Mouse (Mus musculus): ENCODE data around the gene Zc3h4. TPM values are rescaled to one million over a fixed set of nuclear protein-coding genes. Genes with fewer than 3 reads are reported as not detected.

Zc3h4 gene
- total RNA-seq (2012; rRNA removed), result 32.2 and 32.9 TPM in 2 replicates
- 10 to 100 TPM; 59.4 to 71.8 TPM for polyA plus RNA-seq (2012; ENCODE audit: insufficient read depth in 1 of 2, insufficient read length in 2 of 2, low read depth in 1 of 2, low replicate concordance in 2 of 2, missing spikeins in 1 of 2)

GRCm38 (mm10) chr7:16400689-16401611 is at the start of gene Zc3h4:
Gene Zc3h4, plus strand, starts transcription at chr7:16400910.
- Histone ChIP-seq H3K27ac (ENCODE audit: control insufficient read depth, low read depth, low read length) (peak within 1 kb of the TSS; percentile 96), H3K9me3 (replicated peaks; ENCODE audit: insufficient read depth, low read length) (no peaks in the 10 kb centered on the region), H3K4me1 (ENCODE audit: control insufficient read depth in 1 of 2, insufficient read depth in 2 of 2, low read length in 2 of 2) (peaks cover 6 to 22% of the 10 kb centered on the region in 2 experiments), H3K4me3 (ENCODE audit: control insufficient read depth in 1 of 2, insufficient read depth in 1 of 2, low read depth in 2 of 2, low read length in 2 of 2) (peak within 1 kb of the TSS; percentile 89 to 93), H3K9ac (ENCODE audit: control insufficient read depth, low read depth, low read length, poor library complexity, severe bottlenecking) (peak within 1 kb of the TSS; percentile 98), H3K27me3 (ENCODE audit: control insufficient read depth in 1 of 2, insufficient read depth in 2 of 2, low read length in 2 of 2) (no peaks in the 10 kb centered on the region), H3K79me2 (ENCODE audit: control insufficient read depth, insufficient read depth, low read length, poor library complexity) (peaks cover 39% of the 10 kb centered on the region), H3K36me3 (ENCODE audit: control insufficient read depth in 1 of 2, insufficient read depth in 2 of 2, low read length in 2 of 2) (peaks cover 0 to 17% of the 10 kb centered on the region in 2 experiments; a peak in 2 of 4 replicates)
- DNase-seq (ENCODE audit: low read depth, low spot score), result peak; percentile 91
- TF ChIP-seq POLR2AphosphoS2 (IDR thresholded peaks at IDR 0.05; ENCODE audit: low read length) (no peak), MAZ (IDR thresholded peaks at IDR 0.05; ENCODE audit: low read depth, low read length) (no peak), SMC3 (IDR thresholded peaks at IDR 0.05; ENCODE audit: low read depth, low read length) (no peak), CTCF (IDR thresholded peaks at IDR 0.05 in 2 of 3, conservative IDR thresholded peaks at IDR 0.05 in 1 of 3; ENCODE audit: control insufficient read depth in 1 of 3, insufficient read depth in 1 of 3, low read depth in 2 of 3, low read length in 3 of 3, poor library complexity in 1 of 3, severe bottlenecking in 1 of 3) (peak in 1 of 3 experiments; percentile 19; a peak in 1 of 6 replicates), CHD1 (IDR thresholded peaks at IDR 0.05; ENCODE audit: low read depth, low read length) (no peak), EP300 (IDR thresholded peaks at IDR 0.05; ENCODE audit: low read depth in 1 of 2, low read length in 2 of 2) (no peak), SIN3A (IDR thresholded peaks at IDR 0.05; ENCODE audit: low read length) (no peak), ZC3H11A (IDR thresholded peaks at IDR 0.05; ENCODE audit: low read depth, low read length) (no peak), HCFC1 (IDR thresholded peaks at IDR 0.05; ENCODE audit: low read depth, low read length) (no peak), MEF2A (IDR thresholded peaks at IDR 0.05; ENCODE audit: extremely low read depth, insufficient replicate concordance, low read depth, low read length, poor library complexity, severe bottlenecking) (no peak), MAFK (IDR thresholded peaks at IDR 0.05; ENCODE audit: borderline replicate concordance, low read depth, low read length) (no peak), TCF12 (IDR thresholded peaks at IDR 0.05; ENCODE audit: low read depth, low read length) (no peak), ZNF384 (IDR thresholded peaks at IDR 0.05; ENCODE audit: low read depth, low read length) (no peak), POLR2AphosphoS5 (IDR thresholded peaks at IDR 0.05; ENCODE audit: borderline replicate concordance, low read depth, low read length) (no peak; the same call in 1 of the 2 replicates), POLR2A (IDR thresholded peaks at IDR 0.05; ENCODE audit: control insufficient read depth in 1 of 2, insufficient read depth in 1 of 2, low read depth in 1 of 2, low read length in 2 of 2, poor library complexity in 1 of 2) (peak; percentile 76 to 85; a peak in 3 of 4 replicates), NELFE (IDR thresholded peaks at IDR 0.05; ENCODE audit: low read depth, low read length) (no peak), GATA1 (IDR thresholded peaks at IDR 0.05; ENCODE audit: low read depth, low read length) (peak; percentile 62; the same call in 1 of the 2 replicates), TAL1 (IDR thresholded peaks at IDR 0.05; ENCODE audit: low read length) (peak; percentile 14; the same call in 1 of the 2 replicates), UBTF (IDR thresholded peaks at IDR 0.05; ENCODE audit: borderline replicate concordance, insufficient read depth, low read depth, low read length) (peak; percentile 85; the same call in 1 of the 2 replicates), USF1 (IDR thresholded peaks at IDR 0.05; ENCODE audit: low read depth, low read length) (no peak), TBP (IDR thresholded peaks at IDR 0.05; ENCODE audit: low read depth, low read length) (peak; percentile 38; the same call in 1 of the 2 replicates), ZKSCAN1 (IDR thresholded peaks at IDR 0.05; ENCODE audit: low read depth, low read length) (no peak), ELF1 (IDR thresholded peaks at IDR 0.05; ENCODE audit: low read depth, low read length) (no peak)
